Mouse (Mus musculus) hindbrain, embryonic 14.5 days (tissue): ENCODE data around the gene 1700013G24Rik. TPM values are rescaled to one million over a fixed set of nuclear protein-coding genes. Genes with fewer than 3 reads are reported as not detected.

Experiments used
- ATAC-seq: fragments of 200-750 bp; cut with Nextera tagmentation; 2 replicates; pipeline ENCODE4 v1.8.0; 2017; ENCODE audit warnings: moderate number of reproducible peaks, mild to moderate bottlenecking, moderate TSS enrichment, moderate library complexity; ENCODE audit not compliant: low FRiP score
- DNase-seq: peaks from one replicate; pipeline ENCODE4 v3.0.0-alpha.2; 2015; ENCODE audit warnings: low spot score
- H3K27ac ChIP-seq: fragments of 300-500 bp; sonication (generic); 2 replicates; pipeline ENCODE4 v1.5.1; 2014; ENCODE audit warnings: mild to moderate bottlenecking, moderate library complexity
- H3K27me3 ChIP-seq: fragments of 300-500 bp; sonication (generic); 2 replicates; pipeline ENCODE4 v1.6.1; 2014; ENCODE audit warnings: mild to moderate bottlenecking, low read length, mixed read lengths; ENCODE audit not compliant: control insufficient read depth, insufficient read depth
- H3K36me3 ChIP-seq: fragments of 300-500 bp; sonication (generic); replicated peaks from 2 replicates; pipeline ENCODE4 v1.6.1; 2014; ENCODE audit not compliant: control insufficient read depth, insufficient read depth
- H3K4me1 ChIP-seq: fragments of 300-500 bp; sonication (generic); replicated peaks from 2 replicates; pipeline ENCODE4 v1.6.1; 2014; ENCODE audit warnings: antibody characterized with exemption, low read length, mixed read lengths; ENCODE audit not compliant: control insufficient read depth, insufficient read depth
- H3K4me2 ChIP-seq: fragments of 300-500 bp; sonication (generic); replicated peaks from 2 replicates; pipeline ENCODE4 v1.6.1; 2014; ENCODE audit warnings: mild to moderate bottlenecking, moderate library complexity
- H3K4me3 ChIP-seq: fragments of 300-500 bp; sonication (generic); replicated peaks from 2 replicates; pipeline ENCODE4 v1.5.1; 2014; ENCODE audit warnings: mild to moderate bottlenecking, low read length
- H3K9ac ChIP-seq: fragments of 300-500 bp; sonication (generic); 2 replicates; pipeline ENCODE4 v1.6.1; 2014
- H3K9me3 ChIP-seq: fragments of 300-500 bp; sonication (generic); 2 replicates; pipeline ENCODE4 v1.6.1; 2016; ENCODE audit warnings: low read length; ENCODE audit not compliant: control insufficient read depth
- WGBS: fragments of 180-500 bp; shearing (Covaris S2); extraction: QIAGEN DNeasy Blood & Tissue Kit; methylation state at CpG from one replicate; pipeline ENCODE4 v1.1.7; 2014; 5-methylcytosine and 5-hydroxymethylcytosine counted together
- polyA plus RNA-seq: library from polyadenylated mRNA; unstranded; fragments of >200 nt; fragmentation: Nextera tagmentation; extraction: Ambion mirVana; gene quantifications from 2 replicates; pipeline ENCODE4 v1.2.1, GENCODE M21; 2014

The 1700013G24Rik gene
- polyA plus RNA-seq, 1 experiment from 2014 or later = not detected

GRCm38 (mm10) chr4:137436979-137437669 is 16.0 kb upstream of the 1700013G24Rik start:
- Histone ChIP-seq H3K36me3 (no peaks in the 10 kb centered on the region), H3K27ac (no peak overlapping the region), H3K4me1 (no peaks in the 10 kb centered on the region), H3K27me3 (no peaks in the 10 kb centered on the region), H3K9me3 (no peaks in the 10 kb centered on the region), H3K4me3 (no peak overlapping the region), H3K4me2 (no peak overlapping the region), H3K9ac (no peak overlapping the region)
- WGBS = 88% methylated on average over 8 of the region's 8 CpGs
- DNase-seq (no peak), ATAC-seq (no peak)

- 90% methylated on average over 8 of the region's 8 CpGs for WGBS
- ATAC-seq (no peak), DNase-seq (no peak)
- H3K27me3 ChIP-seq = no peaks in the 10 kb centered on the region
- H3K4me3 ChIP-seq = no peak overlapping the region
- H3K9ac ChIP-seq = no peak overlapping the region
- H3K36me3 ChIP-seq = no peaks in the 10 kb centered on the region
- H3K27ac ChIP-seq = no peak overlapping the region
- no peak overlapping the region for H3K4me2 ChIP-seq
- no peaks in the 10 kb centered on the region for H3K9me3 ChIP-seq
- no peaks in the 10 kb centered on the region for H3K4me1 ChIP-seq
Observed at GRCm38 (mm10) chr4:137438842-137439241, 14.2 kb upstream of the 1700013G24Rik start.

- ATAC-seq (no peak), DNase-seq (no peak)
- H3K4me2 ChIP-seq = no peak overlapping the region
- WGBS = 86% methylated on average over 4 of the region's 4 CpGs
- H3K27ac ChIP-seq = no peak overlapping the region
- no peak overlapping the region for H3K9ac ChIP-seq
- H3K36me3 ChIP-seq = no peaks in the 10 kb centered on the region
- no peaks in the 10 kb centered on the region for H3K27me3 ChIP-seq
- H3K4me1 ChIP-seq = no peaks in the 10 kb centered on the region
- H3K4me3 ChIP-seq = no peak overlapping the region
- H3K9me3 ChIP-seq = no peaks in the 10 kb centered on the region
Observed at GRCm38 (mm10) chr4:137441332-137441731, 11.8 kb upstream of the 1700013G24Rik start.

- WGBS = 33% methylated on average over 5 of the region's 5 CpGs
- Histone ChIP-seq H3K27ac (no peak overlapping the region), H3K27me3 (no peaks in the 10 kb centered on the region), H3K9me3 (no peaks in the 10 kb centered on the region), H3K4me2 (0 out of 2 replicates have a peak overlapping the region, but pooled peaks have one; percentile 6), H3K9ac (no peak overlapping the region), H3K36me3 (no peaks in the 10 kb centered on the region), H3K4me1 (peaks cover 5% of the 10 kb centered on the region; the same call in 1 of the 2 replicates), H3K4me3 (no peak overlapping the region)
- DNase-seq (peak; percentile 89), ATAC-seq (no peak)
Observed at GRCm38 (mm10) chr4:137443625-137444024, 9.5 kb upstream of the 1700013G24Rik start.

- no peak overlapping the region for H3K27ac ChIP-seq
- 95% methylated on average over 4 of the region's 4 CpGs for WGBS
- peaks cover 8% of the 10 kb centered on the region; the same call in 1 of the 2 replicates for H3K4me1 ChIP-seq
- H3K9me3 ChIP-seq = no peaks in the 10 kb centered on the region
- ATAC-seq (no peak), DNase-seq (no peak)
- H3K36me3 ChIP-seq = no peaks in the 10 kb centered on the region
- H3K9ac ChIP-seq = no peak overlapping the region
- no peak overlapping the region for H3K4me3 ChIP-seq
- no peak overlapping the region for H3K4me2 ChIP-seq
- H3K27me3 ChIP-seq = no peaks in the 10 kb centered on the region
Observed at GRCm38 (mm10) chr4:137445881-137446280, 7.2 kb upstream of the 1700013G24Rik start.

- no peaks in the 10 kb centered on the region for H3K27me3 ChIP-seq
- DNase-seq = no peak
- no peak overlapping the region for H3K4me3 ChIP-seq
- no peaks in the 10 kb centered on the region for H3K9me3 ChIP-seq
- 71% methylated on average over 7 of the region's 7 CpGs for WGBS
- no peak overlapping the region for H3K9ac ChIP-seq
- no peak overlapping the region for H3K4me2 ChIP-seq
- no peak for ATAC-seq
- no peak overlapping the region for H3K27ac ChIP-seq
- H3K36me3 ChIP-seq = no peaks in the 10 kb centered on the region
- peaks cover 8% of the 10 kb centered on the region; the same call in 1 of the 2 replicates for H3K4me1 ChIP-seq
Observed at GRCm38 (mm10) chr4:137447363-137448196, 5.5 kb upstream of the 1700013G24Rik start.

- no peak overlapping the region for H3K27ac ChIP-seq
- no peak overlapping the region for H3K4me2 ChIP-seq
- DNase-seq (no peak), ATAC-seq (no peak)
- no peaks in the 10 kb centered on the region for H3K9me3 ChIP-seq
- no peaks in the 10 kb centered on the region for H3K27me3 ChIP-seq
- H3K4me3 ChIP-seq = no peak overlapping the region
- no peaks in the 10 kb centered on the region for H3K36me3 ChIP-seq
- no peak overlapping the region for H3K9ac ChIP-seq
- 34% methylated on average over 6 of the region's 6 CpGs for WGBS
- peaks cover 8% of the 10 kb centered on the region; the same call in 1 of the 2 replicates for H3K4me1 ChIP-seq
Observed at GRCm38 (mm10) chr4:137448197-137448596, 4.9 kb upstream of the 1700013G24Rik start.

GRCm38 (mm10) chr4:137448641-137449040 is 4.4 kb upstream of the 1700013G24Rik start:
- Histone ChIP-seq H3K9me3 (no peaks in the 10 kb centered on the region), H3K27me3 (no peaks in the 10 kb centered on the region), H3K9ac (no peak overlapping the region), H3K4me2 (no peak overlapping the region), H3K27ac (no peak overlapping the region), H3K4me1 (peaks cover 8% of the 10 kb centered on the region; the same call in 1 of the 2 replicates), H3K4me3 (no peak overlapping the region), H3K36me3 (no peaks in the 10 kb centered on the region)
- ATAC-seq (no peak), DNase-seq (no peak)
- WGBS = 53% methylated on average over 2 of the region's 2 CpGs

- 89% methylated on average over 2 of the region's 2 CpGs for WGBS
- DNase-seq (no peak), ATAC-seq (no peak)
- no peak overlapping the region for H3K27ac ChIP-seq
- H3K36me3 ChIP-seq = no peaks in the 10 kb centered on the region
- no peaks in the 10 kb centered on the region for H3K9me3 ChIP-seq
- H3K4me3 ChIP-seq = no peak overlapping the region
- H3K4me2 ChIP-seq = no peak overlapping the region
- no peaks in the 10 kb centered on the region for H3K27me3 ChIP-seq
- peaks cover 8% of the 10 kb centered on the region; the same call in 1 of the 2 replicates for H3K4me1 ChIP-seq
- no peak overlapping the region for H3K9ac ChIP-seq
Observed at GRCm38 (mm10) chr4:137449132-137449531, 4.0 kb upstream of the 1700013G24Rik start.
